Mouse (Mus musculus) E14TG2a.4 (cell line): ENCODE measurements around the gene Col16a1.

Experiments used
- CTCF ChIP-seq: conservative IDR thresholded peaks from 2 replicates; pipeline ENCODE4 v1.5.1; 2014; ENCODE audit warnings: low read length
- POU5F1 ChIP-seq: IDR thresholded peaks from 2 replicates; pipeline ENCODE4 v1.6.1; 2014; ENCODE audit warnings: low read length, borderline replicate concordance

- TF ChIP-seq CTCF (no peak), POU5F1 (no peak)
Measured at GRCm38 (mm10) chr4:130128907-130129306, 81.3 kb downstream of the Col16a1 start.
